26 mouse cellular contexts compared by ENCODE assay signal in genomic region chr2:72376946-72377345, GRCm38 (mm10).
DNase-seq lines count a peak whose midpoint lies in the region; ATAC-seq and TF ChIP-seq lines count a peak whose summit lies in the region.
"Had no signal": no experiment of that assay in that cellular context is flagged by ENCODE, and none has a peak within 500 bp of the region (broad histone marks: within the 10 kb centered on the region; RNA-seq: fewer than 3 reads in every experiment).

No protein-coding gene starts in this region.

- no peak for DNase-seq in neural tube, embryonic 10.5 days (ENCODE audit: extremely low spot score, low spot score)
- no peak for DNase-seq in stomach, postnatal 0 days (ENCODE audit: low spot score)
- DNase-seq in thymus, postnatal 14 days: no peak
- DNase-seq: adrenal gland, postnatal 10 days; adrenal gland, postnatal 36 days; B cell, adult 2 months; cerebellum, adult 11 months; cerebellum, adult 2 months; cerebellum, adult 9-11 months; cerebellum, postnatal 36 days; embryo, embryonic 11 days; gastrocnemius, adult 2 months; gastrocnemius, postnatal 14 days had no signal

- H3K27ac ChIP-seq in forebrain, embryonic 15.5 days (replicated peaks): 0 out of 2 replicates have a peak overlapping the region, but pooled peaks have one; percentile 25
- no peak overlapping the region for H3K27ac ChIP-seq in forebrain, embryonic 12.5 days
- peak overlapping the region; percentile 13 for H3K27ac ChIP-seq in neural tube, embryonic 13.5 days (replicated peaks)
- H3K27ac ChIP-seq in stomach, postnatal 0 days (replicated peaks): peak overlapping the region; percentile 67
- H3K27ac ChIP-seq: embryonic facial prominence, embryonic 10.5 days; embryonic facial prominence, embryonic 13.5 days; forebrain, embryonic 13.5 days; hindbrain, embryonic 12.5 days; hindbrain, embryonic 15.5 days had no signal

- no peak for ATAC-seq in forebrain, embryonic 15.5 days (replicated peaks)
- no peak for ATAC-seq in forebrain, embryonic 12.5 days (ENCODE audit: low FRiP score)
- ATAC-seq in neural tube, embryonic 13.5 days (ENCODE audit: low read depth): no peak
- no peak for ATAC-seq in stomach, postnatal 0 days (ENCODE audit: low FRiP score, low TSS enrichment)
- ATAC-seq: forebrain, embryonic 13.5 days; Patski had no signal

- H3K27me3 ChIP-seq in forebrain, embryonic 15.5 days: no peaks in the 10 kb centered on the region
- H3K27me3 ChIP-seq in forebrain, embryonic 12.5 days: no peaks in the 10 kb centered on the region
- no peaks in the 10 kb centered on the region for H3K27me3 ChIP-seq in neural tube, embryonic 13.5 days
- no peaks in the 10 kb centered on the region for H3K27me3 ChIP-seq in stomach, postnatal 0 days (ENCODE audit: control insufficient read depth, insufficient read depth, low read length)
- H3K27me3 ChIP-seq: CH12.LX; embryonic facial prominence, embryonic 13.5 days; forebrain, embryonic 13.5 days; hindbrain, embryonic 12.5 days; hindbrain, embryonic 15.5 days; Patski had no signal

- H3K9ac ChIP-seq in forebrain, embryonic 15.5 days (replicated peaks): no peak overlapping the region
- no peak overlapping the region for H3K9ac ChIP-seq in forebrain, embryonic 12.5 days
- H3K9ac ChIP-seq in neural tube, embryonic 13.5 days: no peak overlapping the region
- H3K9ac ChIP-seq in stomach, postnatal 0 days (ENCODE audit: low read length): no peak overlapping the region
- H3K9ac ChIP-seq: embryonic facial prominence, embryonic 13.5 days; forebrain, embryonic 13.5 days; hindbrain, embryonic 12.5 days; hindbrain, embryonic 15.5 days had no signal

- no peak for TF ChIP-seq EP300 in stomach, postnatal 0 days (optimal IDR thresholded peaks at IDR 0.05)

- H3K36me3 ChIP-seq in forebrain, embryonic 15.5 days: no peaks in the 10 kb centered on the region
- no peaks in the 10 kb centered on the region for H3K36me3 ChIP-seq in forebrain, embryonic 12.5 days (replicated peaks)
- no peaks in the 10 kb centered on the region for H3K36me3 ChIP-seq in neural tube, embryonic 13.5 days
- peaks cover 13% of the 10 kb centered on the region for H3K36me3 ChIP-seq in stomach, postnatal 0 days (ENCODE audit: control insufficient read depth, insufficient read depth, low read length)
- H3K36me3 ChIP-seq: hindbrain, embryonic 15.5 days had no signal

- peaks cover 7% of the 10 kb centered on the region for H3K4me1 ChIP-seq in forebrain, embryonic 15.5 days
- no peaks in the 10 kb centered on the region for H3K4me1 ChIP-seq in forebrain, embryonic 12.5 days
- no peaks in the 10 kb centered on the region for H3K4me1 ChIP-seq in neural tube, embryonic 13.5 days (replicated peaks)
- no peaks in the 10 kb centered on the region for H3K4me1 ChIP-seq in stomach, postnatal 0 days (replicated peaks; ENCODE audit: control insufficient read depth, insufficient read depth)
- H3K4me1 ChIP-seq: embryonic facial prominence, embryonic 13.5 days; forebrain, embryonic 13.5 days; hindbrain, embryonic 12.5 days had no signal

- no peak overlapping the region for H3K4me3 ChIP-seq in forebrain, embryonic 15.5 days
- no peak overlapping the region for H3K4me3 ChIP-seq in forebrain, embryonic 12.5 days (replicated peaks)
- no peak overlapping the region for H3K4me3 ChIP-seq in neural tube, embryonic 13.5 days
- H3K4me3 ChIP-seq in stomach, postnatal 0 days (ENCODE audit: low read depth, low read length): no peak overlapping the region
- H3K4me3 ChIP-seq: embryonic facial prominence, embryonic 10.5 days; embryonic facial prominence, embryonic 13.5 days; erythroblast, embryonic 14.5 days; forebrain, embryonic 13.5 days; gastrocnemius, adult 2 months; hindbrain, embryonic 12.5 days; hindbrain, embryonic 15.5 days had no signal

- TF ChIP-seq CTCF in stomach, postnatal 0 days (IDR thresholded peaks at IDR 0.05; ENCODE audit: low read depth): no peak

- 61% methylated on average over 5 of the region's 5 CpGs for WGBS in forebrain, embryonic 15.5 days
- WGBS in forebrain, embryonic 12.5 days: 84% methylated on average over 5 of the region's 5 CpGs
- WGBS in neural tube, embryonic 13.5 days: 77% methylated on average over 5 of the region's 5 CpGs
- WGBS in stomach, postnatal 0 days: 84% methylated on average over 5 of the region's 5 CpGs

- no peak overlapping the region for H3K4me2 ChIP-seq in forebrain, embryonic 15.5 days (replicated peaks)
- H3K4me2 ChIP-seq in forebrain, embryonic 12.5 days: no peak overlapping the region
- no peak overlapping the region for H3K4me2 ChIP-seq in neural tube, embryonic 13.5 days
- H3K4me2 ChIP-seq in stomach, postnatal 0 days (replicated peaks; ENCODE audit: low read depth): no peak overlapping the region
- H3K4me2 ChIP-seq: embryonic facial prominence, embryonic 13.5 days; forebrain, embryonic 13.5 days; heart, embryonic 11.5 days; hindbrain, embryonic 12.5 days; hindbrain, embryonic 15.5 days had no signal

- no peaks in the 10 kb centered on the region for H3K9me3 ChIP-seq in forebrain, embryonic 15.5 days
- no peaks in the 10 kb centered on the region for H3K9me3 ChIP-seq in forebrain, embryonic 12.5 days
- H3K9me3 ChIP-seq in neural tube, embryonic 13.5 days: no peaks in the 10 kb centered on the region
- H3K9me3 ChIP-seq in stomach, postnatal 0 days (ENCODE audit: control insufficient read depth, low read length): no peaks in the 10 kb centered on the region
- H3K9me3 ChIP-seq: embryonic facial prominence, embryonic 10.5 days; embryonic facial prominence, embryonic 13.5 days; forebrain, embryonic 13.5 days; G1E; hindbrain, embryonic 12.5 days; hindbrain, embryonic 15.5 days had no signal
